Mouse (Mus musculus): ENCODE data around the gene Dpf1.

DNA sequence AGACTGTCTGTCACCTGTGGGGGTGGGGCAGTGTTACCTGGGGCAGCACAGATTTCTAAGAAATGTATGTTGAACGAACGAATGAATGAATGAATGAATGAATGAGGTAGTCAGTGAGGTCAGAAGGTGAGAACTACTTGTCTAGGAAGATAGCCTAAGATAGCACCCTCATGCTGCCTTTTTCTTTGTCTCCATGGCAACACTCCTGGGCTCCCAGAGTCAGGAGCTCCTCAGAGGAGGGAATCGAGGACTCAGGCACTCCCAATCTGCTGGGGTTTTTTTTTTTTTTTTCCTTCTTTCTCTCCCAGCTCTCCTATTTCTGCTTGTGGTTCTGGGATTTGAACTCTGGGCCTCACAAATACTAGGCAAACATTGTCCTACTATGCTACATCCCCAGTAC lies 42.5 kb downstream of the Dpf1 start:
- TF ChIP-seq CTCF (IDR thresholded peaks at IDR 0.05; ENCODE audit: low read depth, low read length): no peak
- no peak for TF ChIP-seq GATA1 (IDR thresholded peaks at IDR 0.05; ENCODE audit: borderline replicate concordance, low read length)
- no peak for TF ChIP-seq TAL1 (conservative IDR thresholded peaks at IDR 0.05; ENCODE audit: low read depth, low read length)
- no peak for TF ChIP-seq GATA2 (IDR thresholded peaks at IDR 0.05; ENCODE audit: borderline replicate concordance, low read depth, low read length)
- TF ChIP-seq POLR2AphosphoS5 (IDR thresholded peaks at IDR 0.05; ENCODE audit: insufficient replicate concordance, low read depth, low read length): no peak

All from G1E (cell line).